Mouse (Mus musculus) spleen, adult 2 months (tissue): Measurements from ENCODE around the gene Tex21.

Source experiments
- CTCF ChIP-seq: fragments of 200-500 bp; IDR thresholded peaks from 2 replicates; pipeline ENCODE4 v1.5.1; 2011; ENCODE audit warnings: mild to moderate bottlenecking, inconsistent platforms; ENCODE audit not compliant: insufficient read depth, insufficient read length, insufficient replicate concordance; ENCODE audit errors: extremely low read depth
- POLR2A ChIP-seq: fragments of 200-500 bp; IDR thresholded peaks from 2 replicates; pipeline ENCODE4 v1.6.1; 2011; ENCODE audit warnings: low read depth, low read length, inconsistent platforms

DNA sequence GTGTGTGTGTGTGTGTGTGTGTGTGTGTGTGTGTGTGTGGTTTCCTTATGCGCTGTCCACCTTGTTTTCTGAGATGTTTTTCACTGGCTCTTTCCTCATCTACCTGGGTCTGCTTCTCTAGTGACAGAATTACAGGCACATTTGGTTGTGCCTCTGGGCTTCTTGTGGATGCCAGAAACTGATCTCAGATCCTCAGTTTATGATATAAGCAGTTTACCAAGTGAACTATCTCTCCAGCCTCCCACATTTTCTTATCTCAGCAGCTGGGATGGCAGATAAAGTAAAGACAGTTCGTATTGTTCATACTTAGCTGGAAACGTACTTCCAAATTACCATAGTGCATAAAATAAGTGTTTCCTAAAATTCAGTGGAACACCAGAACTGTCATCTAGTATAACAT, 5.5 kb downstream of the Tex21 start:
- TF ChIP-seq CTCF, result no peak
- no peak for TF ChIP-seq POLR2A
